Mouse (Mus musculus) sigmoid colon, adult 10 weeks (tissue): Measurements from ENCODE around the gene Apbb2. TPM values are rescaled to one million over a fixed set of nuclear protein-coding genes. Genes with fewer than 3 reads are reported as not detected.

Source experiments
- polyA plus RNA-seq: library from polyadenylated mRNA; stranded (reverse); fragments of 350-450 nt; fragmentation: Illumina TruSeq; extraction: RNeasy Lipid Tissue Mini Kit (QIAGEN cat#74804); gene quantifications from one replicate; pipeline ENCODE4 v1.2.3, GENCODE M21; 2014; ENCODE audit warnings: low read depth, low replicate concordance

The Apbb2 gene
- 8.8 TPM for polyA plus RNA-seq

DNA sequence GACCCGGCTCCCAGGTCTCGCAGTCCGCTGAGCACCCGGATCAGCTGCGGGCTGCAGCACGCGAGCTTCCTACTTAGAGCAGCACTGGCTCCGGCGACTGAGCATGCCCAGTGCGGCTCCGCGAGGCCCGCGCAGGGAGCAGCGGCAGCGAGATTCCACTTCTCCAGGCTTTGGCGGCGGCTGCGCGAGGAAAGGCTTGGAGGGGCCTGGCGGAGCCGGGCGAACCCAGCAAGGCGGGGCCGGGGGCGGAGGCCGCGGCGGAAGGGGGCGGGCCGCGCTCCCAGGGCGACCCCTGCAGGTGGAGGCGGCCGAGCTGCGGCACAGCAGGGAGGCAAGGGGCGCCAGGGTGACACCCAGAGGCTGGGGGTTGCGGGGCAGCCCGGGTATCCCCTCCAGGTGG is at the start of gene Apbb2:
Apbb2 (minus strand) TSS at position 188 of the 400 bp plus-strand sequence.

DNA sequence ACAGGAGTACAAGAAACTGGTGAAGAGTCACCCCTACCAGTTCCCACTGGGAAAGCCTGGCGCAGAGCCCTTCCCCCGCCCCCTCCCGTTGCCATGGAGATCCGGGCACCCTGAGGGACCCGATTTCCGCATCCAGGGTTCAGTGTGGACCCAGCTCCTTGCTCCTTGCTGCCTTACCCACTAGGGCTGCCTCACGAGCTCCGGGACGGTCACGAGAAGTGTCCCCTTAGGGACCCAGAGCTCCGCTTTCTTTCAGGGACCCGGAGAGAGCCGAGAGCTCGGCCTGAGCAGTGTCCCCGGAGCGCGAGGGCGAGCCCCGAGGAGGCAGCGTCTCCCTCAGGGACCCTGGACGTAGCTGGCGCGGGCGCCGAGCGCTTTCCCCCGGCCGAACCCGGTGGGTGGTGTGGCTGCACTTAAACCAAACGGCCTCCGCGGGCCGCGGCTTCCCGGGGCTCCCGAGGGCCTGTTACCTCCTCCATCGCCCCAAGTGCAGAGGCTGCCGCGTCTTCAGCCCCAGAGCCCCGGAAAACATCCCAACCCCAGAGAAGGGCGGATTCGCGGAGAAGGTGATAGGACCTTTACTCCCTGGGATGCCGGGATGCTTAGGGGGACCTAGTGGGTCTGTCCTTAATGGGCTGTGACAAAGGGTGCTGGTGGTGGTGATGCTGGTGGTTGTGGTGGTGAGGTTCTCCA is 358.7 kb downstream of the Apbb2 start, which contains the start of gene Nsun7:
Nsun7 (plus strand) TSS at position 142 of the 693 bp plus-strand sequence.

Other genes starting within 250 kb of the Apbb2 start
- gene Uchl1, start 57.3 kb upstream of the Apbb2 start, polyA plus RNA-seq, result 1.8 TPM
- gene Limch1, start 127.0 kb upstream of the Apbb2 start, polyA plus RNA-seq, result 4.9 TPM